Mouse (Mus musculus): Measurements from ENCODE around the gene Acp7.

GRCm38 (mm10) chr7:28586663-28587411 is 44.3 kb downstream of the Acp7 start:
- TF ChIP-seq CTCF (conservative IDR thresholded peaks at IDR 0.05; ENCODE audit: low read length) = no peak
- TF ChIP-seq NANOG (IDR thresholded peaks at IDR 0.05; ENCODE audit: borderline replicate concordance, low read length) = no peak

Data from E14TG2a.4 (cell line).